Mouse (Mus musculus) cerebellum, adult 2 months (tissue): ENCODE results near the gene BC030500. TPM values are rescaled to one million over a fixed set of nuclear protein-coding genes. Genes with fewer than 3 reads are reported as not detected.
A peak's percentile ranks its signal among the peaks of the same experiment; 100 is the strongest.

Source experiments
- DNase-seq, 2 experiments: peaks; one replicate each; pipeline ENCODE4 v3.0.0; 2021
- H3K27ac ChIP-seq: fragments of 200-500 bp; 2 replicates; pipeline ENCODE4 v1.5.1; 2012; ENCODE audit warnings: low read length, control low read depth, inconsistent platforms; ENCODE audit not compliant: insufficient read depth
- H3K27me3 ChIP-seq: fragments of 200-500 bp; 2 replicates; pipeline ENCODE4 v1.6.1; 2012; ENCODE audit warnings: inconsistent platforms, mild to moderate bottlenecking, low read length, moderate library complexity; ENCODE audit not compliant: control insufficient read depth, insufficient read depth
- H3K4me1 ChIP-seq: fragments of 200-500 bp; 2 replicates; pipeline ENCODE4 v1.6.1; 2011; ENCODE audit warnings: low read length; ENCODE audit not compliant: control insufficient read depth, insufficient read depth
- H3K4me3 ChIP-seq: fragments of 200-500 bp; replicated peaks from 2 replicates; pipeline ENCODE3; 2011; ENCODE audit warnings: mild to moderate bottlenecking, low read depth, low read length, control low read depth; ENCODE audit not compliant: insufficient read depth
- CTCF ChIP-seq: fragments of 200-500 bp; IDR thresholded peaks from 2 replicates; pipeline ENCODE4 v1.5.1; 2011; ENCODE audit warnings: low read depth, mild to moderate bottlenecking, control low read depth, low read length, moderate library complexity, borderline replicate concordance; ENCODE audit not compliant: insufficient read depth
- POLR2A ChIP-seq: fragments of 200-500 bp; IDR thresholded peaks from 2 replicates; pipeline ENCODE4 v1.6.1; 2011; ENCODE audit warnings: low read length, control low read depth, borderline replicate concordance; ENCODE audit not compliant: insufficient read depth
- WGBS: fragments of 180-500 bp; shearing (Covaris S2); methylation state at CpG from one replicate; pipeline ENCODE4 v1.1.7; 2018; 5-methylcytosine and 5-hydroxymethylcytosine counted together
- polyA plus RNA-seq: library from polyadenylated mRNA; depleted of rRNA; stranded (reverse); fragments of >200 nt; gene quantifications from 2 replicates; pipeline ENCODE4 v1.2.3, GENCODE M21; 2012; rRNA removed

The BC030500 gene
- polyA plus RNA-seq, result 6.2 and 8.3 TPM in 2 replicates

DNA sequence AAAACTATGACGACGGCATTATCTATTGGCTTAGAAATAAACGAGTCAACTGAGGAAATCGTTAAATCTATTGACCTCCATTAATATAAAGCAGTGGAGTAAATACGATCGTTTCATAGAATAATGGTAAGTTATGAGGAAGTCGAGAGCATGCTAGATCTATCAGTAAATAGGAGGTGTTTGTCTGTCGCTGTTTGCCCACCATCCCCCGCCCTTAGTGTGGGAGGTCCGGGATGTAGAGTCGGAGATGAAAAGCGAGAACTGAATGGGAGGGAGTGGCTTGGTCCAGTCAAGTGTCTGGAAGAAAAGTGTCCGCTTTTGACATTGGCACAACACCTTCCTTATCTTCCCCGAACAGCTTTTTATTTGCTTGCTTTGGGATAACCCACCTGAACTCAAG, at the start of gene BC030500:
Gene BC030500, plus strand, starts transcription at position 79 of the 400 bp plus-strand sequence.
- H3K27ac ChIP-seq, result no peak within 1 kb of the TSS
- no peaks in the 10 kb centered on the region for H3K4me1 ChIP-seq
- no peak for DNase-seq
- 10% methylated on average over 14 of the region's 14 CpGs for WGBS
- peak within 1 kb of the TSS; percentile 73 for H3K4me3 ChIP-seq
- TF ChIP-seq POLR2A, result no peak
- TF ChIP-seq CTCF, result no peak
- no peaks in the 10 kb centered on the region for H3K27me3 ChIP-seq

GRCm38 (mm10) chr8:58886405-58886804, 25.1 kb upstream of the BC030500 start:
- Histone ChIP-seq H3K27ac (no peak overlapping the region), H3K27me3 (no peaks in the 10 kb centered on the region), H3K4me3 (no peak overlapping the region), H3K4me1 (no peaks in the 10 kb centered on the region; the same call in 1 of the 2 replicates)
- TF ChIP-seq CTCF (peak; percentile 25; the same call in 1 of the 2 replicates), POLR2A (no peak)
- DNase-seq, result peak in 1 of 2 experiments; percentile 13
- WGBS, result 6% methylated on average over 1 of the region's 1 CpGs

GRCm38 (mm10) chr8:58890591-58890990, 21.0 kb upstream of the BC030500 start:
- no peaks in the 10 kb centered on the region; the same call in 1 of the 2 replicates for H3K4me1 ChIP-seq
- TF ChIP-seq POLR2A (no peak), CTCF (no peak)
- WGBS, result 25% methylated on average over 3 of the region's 3 CpGs
- H3K27me3 ChIP-seq, result no peaks in the 10 kb centered on the region
- no peak overlapping the region for H3K4me3 ChIP-seq
- peak; percentile 18 to 38 for DNase-seq
- H3K27ac ChIP-seq, result no peak overlapping the region

DNA sequence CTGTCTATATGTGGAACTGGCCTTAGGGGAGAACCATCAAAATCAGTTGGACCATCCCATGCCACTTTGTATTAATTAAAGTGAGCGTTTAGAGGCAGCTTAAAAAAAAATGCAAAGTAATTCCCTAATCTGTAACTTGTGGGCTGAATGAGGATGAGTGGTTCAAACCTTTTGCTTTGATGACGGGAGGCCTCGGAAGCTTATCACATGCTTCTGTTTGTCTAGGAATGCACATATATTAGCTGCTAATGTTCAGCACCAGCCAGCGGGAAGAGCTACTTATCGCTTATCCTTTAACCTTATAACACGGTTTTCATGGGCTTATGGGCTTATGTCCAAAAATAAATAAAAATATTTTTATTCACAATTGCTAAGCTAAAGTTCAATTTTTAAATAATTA, 15.6 kb upstream of the BC030500 start:
- Histone ChIP-seq H3K27me3 (no peaks in the 10 kb centered on the region), H3K4me3 (no peak overlapping the region), H3K27ac (no peak overlapping the region), H3K4me1 (no peaks in the 10 kb centered on the region)
- WGBS, result 89% methylated on average over 6 of the region's 6 CpGs
- DNase-seq, result no peak
- TF ChIP-seq CTCF (no peak), POLR2A (no peak)

- H3K4me3 ChIP-seq, result no peak overlapping the region
- H3K4me1 ChIP-seq, result no peaks in the 10 kb centered on the region
- no peak for TF ChIP-seq CTCF
- no peak for TF ChIP-seq POLR2A
- no peak overlapping the region for H3K27ac ChIP-seq
- WGBS, result 51% methylated on average over 2 of the region's 2 CpGs
- no peak for DNase-seq
- no peaks in the 10 kb centered on the region for H3K27me3 ChIP-seq
Measured at GRCm38 (mm10) chr8:58904465-58904864, 7.1 kb upstream of the BC030500 start.

DNA sequence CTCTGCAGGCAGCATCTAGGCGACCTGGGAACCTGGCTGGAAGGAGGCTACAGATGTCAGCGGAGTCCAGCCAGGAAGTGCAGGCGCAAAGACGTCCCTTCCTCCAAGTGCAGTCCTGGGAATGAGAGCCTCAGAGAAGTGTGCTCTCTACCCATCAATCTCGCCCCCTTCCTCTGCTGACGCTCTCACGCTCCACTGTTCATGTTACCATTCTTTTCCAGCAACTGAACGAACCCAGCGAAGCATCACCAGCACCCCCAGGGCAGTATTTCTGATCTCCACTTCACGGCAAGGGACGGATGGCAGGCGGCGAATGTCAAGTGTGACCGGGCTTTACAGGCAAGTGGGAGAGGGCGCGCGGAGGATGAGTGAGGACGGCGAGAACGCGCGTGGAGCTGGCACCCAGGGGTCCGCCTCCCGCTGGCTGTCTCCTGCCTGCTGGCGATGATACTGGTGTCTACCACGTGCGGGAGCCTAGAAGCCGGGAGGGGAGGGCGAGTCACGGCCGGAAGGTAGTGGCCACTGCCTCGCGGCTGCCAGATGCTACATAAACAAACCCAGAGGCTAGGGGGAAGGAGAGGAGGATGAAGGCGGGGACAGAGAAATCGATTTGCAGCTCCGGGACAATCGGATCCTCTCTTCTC, 763 bp downstream of the BC030500 start, which contains the start of gene Galntl6:
Gene Galntl6, minus strand, starts transcription at position 445 of the 644 bp plus-strand sequence.
- under 1% methylated on average over 37 of the region's 37 CpGs for WGBS
- Histone ChIP-seq H3K4me3 (peak within 1 kb of the TSS; percentile 73), H3K4me1 (no peaks in the 10 kb centered on the region), H3K27ac (no peak within 1 kb of the TSS), H3K27me3 (no peaks in the 10 kb centered on the region)
- TF ChIP-seq POLR2A (no peak), CTCF (no peak)
- peak; percentile 34 to 50 for DNase-seq

GRCm38 (mm10) chr8:58912840-58913639, 1.5 kb downstream of the BC030500 start:
- peak; percentile 36 to 49 for DNase-seq
- Histone ChIP-seq H3K4me3 (peak overlapping the region; percentile 73), H3K27ac (no peak overlapping the region), H3K27me3 (no peaks in the 10 kb centered on the region), H3K4me1 (no peaks in the 10 kb centered on the region)
- 8% methylated on average over 30 of the region's 30 CpGs for WGBS
- TF ChIP-seq POLR2A (no peak), CTCF (no peak)
